Mouse (Mus musculus): ENCODE data around the gene Rad9b. TPM values are rescaled to one million over a fixed set of nuclear protein-coding genes. Genes with fewer than 3 reads are reported as not detected.
"Not testable (repeated sequence)": the region's sequence is repeated elsewhere in the genome, so short reads cannot be mapped to it uniquely, and the experiment has no call there.

The Rad9b gene
- polyA plus RNA-seq, 1 experiment from 2014 or later, result 6.2 TPM

- Histone ChIP-seq H3K4me3 (no peak overlapping the region), H3K4me2 (no peak overlapping the region), H3K27me3 (replicated peaks) (no peaks in the 10 kb centered on the region), H3K27ac (replicated peaks) (no peak overlapping the region), H3K36me3 (peaks cover 63% of the 10 kb centered on the region), H3K9me3 (no peaks in the 10 kb centered on the region), H3K4me1 (peaks cover 28% of the 10 kb centered on the region), H3K9ac (no peak overlapping the region; the same call in 1 of the 2 replicates)
- 70% methylated on average over 8 of the region's 8 CpGs for WGBS
- no peak for ATAC-seq (ENCODE audit: extremely low read depth, insufficient number of reproducible peaks, low FRiP score, low TSS enrichment)
Measured at GRCm38 (mm10) chr5:122323523-122323922, 30.5 kb downstream of the Rad9b start.

- Histone ChIP-seq H3K9ac (peak overlapping the region; percentile 64), H3K4me1 (peaks cover 51% of the 10 kb centered on the region), H3K9me3 (no peaks in the 10 kb centered on the region), H3K4me2 (peak overlapping the region; percentile 25), H3K27ac (replicated peaks) (peak overlapping the region; percentile 96), H3K27me3 (replicated peaks) (no peaks in the 10 kb centered on the region), H3K36me3 (peaks cover 50% of the 10 kb centered on the region), H3K4me3 (no peak overlapping the region)
- WGBS, result 58% methylated on average over 12 of the region's 12 CpGs
- no peak for ATAC-seq (ENCODE audit: extremely low read depth, insufficient number of reproducible peaks, low FRiP score, low TSS enrichment)
Measured at GRCm38 (mm10) chr5:122320205-122320781, 33.7 kb downstream of the Rad9b start.

GRCm38 (mm10) chr5:122319474-122320204, 34.4 kb downstream of the Rad9b start:
- peaks cover 57% of the 10 kb centered on the region for H3K4me1 ChIP-seq
- peak overlapping the region; percentile 64 for H3K9ac ChIP-seq
- H3K9me3 ChIP-seq, result no peaks in the 10 kb centered on the region
- 54% methylated on average over 14 of the region's 14 CpGs for WGBS
- peak overlapping the region; percentile 96 for H3K27ac ChIP-seq (replicated peaks)
- H3K4me2 ChIP-seq, result peak overlapping the region; percentile 25
- H3K4me3 ChIP-seq, result peak overlapping the region; percentile 8; the same call in 1 of the 2 replicates
- 0 out of 2 replicates have a peak, but pooled peaks have one; percentile 20 for ATAC-seq (ENCODE audit: extremely low read depth, insufficient number of reproducible peaks, low FRiP score, low TSS enrichment)
- peaks cover 43% of the 10 kb centered on the region for H3K36me3 ChIP-seq
- no peaks in the 10 kb centered on the region for H3K27me3 ChIP-seq (replicated peaks)

DNA sequence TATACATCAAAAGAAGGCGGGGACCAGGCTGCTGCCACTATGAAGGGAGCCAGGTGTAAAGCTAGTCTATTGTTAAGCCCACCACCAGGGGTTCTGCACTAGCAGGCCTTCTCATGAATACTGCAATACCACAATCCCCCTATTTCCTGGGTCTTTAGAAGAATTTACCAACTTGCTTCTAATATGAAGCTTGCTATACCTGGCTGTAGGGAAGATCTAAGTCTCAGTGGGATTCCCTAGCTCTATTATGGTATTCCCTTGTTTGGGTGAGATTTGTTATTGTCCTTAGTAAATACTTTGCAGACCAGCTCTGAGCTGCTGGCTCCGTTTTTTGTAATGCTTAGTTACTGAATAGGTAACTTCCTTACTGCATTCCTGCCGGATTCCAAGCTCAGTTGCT, 35.1 kb downstream of the Rad9b start:
- peaks cover 64% of the 10 kb centered on the region for H3K4me1 ChIP-seq
- not testable (repeated sequence) for H3K4me3 ChIP-seq; H3K9me3 ChIP-seq; ATAC-seq (ENCODE audit: extremely low read depth, insufficient number of reproducible peaks, low FRiP score, low TSS enrichment); H3K27me3 ChIP-seq (replicated peaks)
- peaks cover 39% of the 10 kb centered on the region for H3K36me3 ChIP-seq
- peak overlapping the region; percentile 96 for H3K27ac ChIP-seq (replicated peaks)
- peak overlapping the region; percentile 64 for H3K9ac ChIP-seq
- 72% methylated on average over 3 of the region's 3 CpGs for WGBS
- peak overlapping the region; percentile 25 for H3K4me2 ChIP-seq

- Histone ChIP-seq H3K9me3 (no peaks in the 10 kb centered on the region), H3K36me3 (peaks cover 46% of the 10 kb centered on the region), H3K4me1 (peaks cover 69% of the 10 kb centered on the region), H3K4me3 (no peak overlapping the region), H3K27me3 (replicated peaks) (no peaks in the 10 kb centered on the region), H3K27ac (replicated peaks) (peak overlapping the region; percentile 96; the same call in 1 of the 2 replicates), H3K4me2 (no peak overlapping the region), H3K9ac (no peak overlapping the region)
- WGBS, result 75% methylated on average over 3 of the region's 3 CpGs
- ATAC-seq (ENCODE audit: extremely low read depth, insufficient number of reproducible peaks, low FRiP score, low TSS enrichment), result no peak
Measured at GRCm38 (mm10) chr5:122318100-122318499, 35.9 kb downstream of the Rad9b start.

- H3K4me1 ChIP-seq, result peaks cover 71% of the 10 kb centered on the region
- H3K27ac ChIP-seq (replicated peaks), result 0 out of 2 replicates have a peak overlapping the region, but pooled peaks have one; percentile 1
- WGBS, result 69% methylated on average over 11 of the region's 11 CpGs
- H3K9ac ChIP-seq, result peak overlapping the region; percentile 35; the same call in 1 of the 2 replicates
- H3K9me3 ChIP-seq, result no peaks in the 10 kb centered on the region
- H3K4me3 ChIP-seq, result no peak overlapping the region
- H3K4me2 ChIP-seq, result no peak overlapping the region
- H3K27me3 ChIP-seq (replicated peaks), result no peaks in the 10 kb centered on the region
- ATAC-seq (ENCODE audit: extremely low read depth, insufficient number of reproducible peaks, low FRiP score, low TSS enrichment), result no peak
- H3K36me3 ChIP-seq, result peaks cover 43% of the 10 kb centered on the region
Measured at GRCm38 (mm10) chr5:122317329-122318045, 36.5 kb downstream of the Rad9b start.

- Histone ChIP-seq H3K27me3 (replicated peaks) (no peaks in the 10 kb centered on the region), H3K4me3 (no peak overlapping the region), H3K9ac (peak overlapping the region; percentile 42; the same call in 1 of the 2 replicates), H3K4me2 (peak overlapping the region; percentile 40), H3K4me1 (peaks cover 76% of the 10 kb centered on the region), H3K27ac (replicated peaks) (peak overlapping the region; percentile 61), H3K9me3 (no peaks in the 10 kb centered on the region), H3K36me3 (peaks cover 42% of the 10 kb centered on the region)
- 42% methylated on average over 20 of the region's 20 CpGs for WGBS
- 0 out of 2 replicates have a peak, but pooled peaks have one; percentile 59 for ATAC-seq (ENCODE audit: extremely low read depth, insufficient number of reproducible peaks, low FRiP score, low TSS enrichment)
Measured at GRCm38 (mm10) chr5:122314966-122315667, 38.9 kb downstream of the Rad9b start.

DNA sequence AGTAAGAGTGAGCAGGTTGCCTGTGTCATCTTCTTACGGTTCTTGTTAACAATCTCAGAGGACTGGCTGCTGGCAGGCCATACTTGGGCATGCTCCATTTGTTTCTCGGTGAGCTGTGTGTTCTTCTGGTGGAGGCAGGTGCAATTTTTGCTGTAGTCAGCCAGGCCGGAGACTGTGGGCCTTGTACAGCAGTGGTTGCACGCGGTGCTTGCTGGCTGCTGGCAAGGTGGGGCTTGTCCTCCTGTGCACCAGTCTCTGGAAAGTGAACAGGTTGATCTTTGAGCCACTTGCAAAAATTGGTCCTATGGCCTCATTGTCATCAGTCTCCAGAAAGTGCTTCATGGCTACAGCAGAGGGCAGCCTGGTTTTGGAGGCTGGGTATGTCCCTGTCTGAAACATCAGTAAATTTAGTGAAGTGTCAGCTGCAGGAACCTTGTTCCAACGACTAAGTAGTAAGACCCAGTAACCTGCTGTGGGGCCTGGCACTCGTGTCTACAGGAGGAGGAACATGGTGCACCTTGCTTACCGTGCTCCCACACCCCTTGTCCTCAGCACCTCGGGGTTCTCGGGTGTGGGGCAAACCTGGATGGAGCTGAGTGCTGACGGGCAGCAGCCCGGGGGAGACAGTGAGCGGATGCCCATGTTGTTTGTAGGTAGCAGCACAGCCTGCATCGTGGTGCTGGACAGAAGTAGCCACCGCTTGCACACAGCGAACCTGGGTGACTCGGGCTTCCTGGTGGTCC, 40.9 kb downstream of the Rad9b start:
- Histone ChIP-seq H3K9ac (no peak overlapping the region), H3K9me3 (no peaks in the 10 kb centered on the region), H3K27ac (replicated peaks) (no peak overlapping the region), H3K4me1 (peaks cover 56% of the 10 kb centered on the region), H3K4me3 (no peak overlapping the region), H3K27me3 (replicated peaks) (no peaks in the 10 kb centered on the region), H3K4me2 (no peak overlapping the region), H3K36me3 (peaks cover 54% of the 10 kb centered on the region)
- 87% methylated on average over 17 of the region's 17 CpGs for WGBS
- ATAC-seq (ENCODE audit: extremely low read depth, insufficient number of reproducible peaks, low FRiP score, low TSS enrichment), result no peak

DNA sequence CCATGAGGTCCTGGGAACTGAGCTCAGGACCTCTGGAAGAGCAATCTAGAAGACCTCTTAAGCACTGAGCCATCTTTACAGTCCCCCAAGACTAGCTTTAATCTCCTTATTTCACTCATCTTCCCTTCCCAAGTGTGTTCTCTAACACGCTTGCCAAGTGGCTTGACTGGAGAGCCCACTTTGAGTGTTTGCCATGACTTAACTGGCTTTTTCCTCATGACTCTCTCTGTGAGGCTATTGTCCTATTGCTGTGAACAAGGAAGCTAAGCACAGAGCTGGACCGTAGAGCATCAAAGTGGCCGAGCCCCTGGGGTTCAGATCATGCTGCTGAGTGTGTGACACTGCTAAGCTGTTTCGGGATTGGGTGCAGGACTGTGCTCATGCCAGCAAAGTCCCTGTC, 41.7 kb downstream of the Rad9b start:
- Histone ChIP-seq H3K4me2 (no peak overlapping the region), H3K27ac (replicated peaks) (no peak overlapping the region), H3K36me3 (peaks cover 56% of the 10 kb centered on the region), H3K9ac (no peak overlapping the region), H3K9me3 (no peaks in the 10 kb centered on the region), H3K27me3 (replicated peaks) (no peaks in the 10 kb centered on the region), H3K4me1 (peaks cover 49% of the 10 kb centered on the region), H3K4me3 (no peak overlapping the region)
- 84% methylated on average over 4 of the region's 4 CpGs for WGBS
- ATAC-seq (ENCODE audit: extremely low read depth, insufficient number of reproducible peaks, low FRiP score, low TSS enrichment), result no peak

DNA sequence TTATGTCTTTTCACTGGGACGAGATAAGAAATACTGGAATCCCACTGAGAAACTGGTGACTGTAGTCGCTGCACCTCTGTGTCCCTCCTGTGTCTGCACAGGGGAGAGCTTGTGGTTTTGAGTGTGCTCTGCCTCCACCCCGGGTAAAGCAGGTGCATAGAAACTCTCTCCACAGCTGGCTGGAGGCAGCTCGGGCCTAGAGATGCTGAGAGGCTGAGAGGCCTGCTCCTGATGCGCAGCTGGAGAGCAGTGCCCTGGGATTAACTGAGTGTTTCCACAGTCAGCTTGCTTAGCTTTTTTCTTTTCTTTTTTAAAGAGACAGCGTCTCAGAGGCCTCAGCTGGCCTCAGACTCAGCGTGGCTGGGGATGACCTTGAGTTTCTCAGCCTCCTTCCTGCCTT, 42.3 kb downstream of the Rad9b start:
- Histone ChIP-seq H3K9me3 (no peaks in the 10 kb centered on the region), H3K4me3 (no peak overlapping the region), H3K9ac (peak overlapping the region; percentile 10; the same call in 1 of the 2 replicates), H3K27me3 (replicated peaks) (no peaks in the 10 kb centered on the region), H3K27ac (replicated peaks) (no peak overlapping the region), H3K36me3 (peaks cover 52% of the 10 kb centered on the region), H3K4me1 (peaks cover 43% of the 10 kb centered on the region), H3K4me2 (no peak overlapping the region)
- no peak for ATAC-seq (ENCODE audit: extremely low read depth, insufficient number of reproducible peaks, low FRiP score, low TSS enrichment)
- WGBS, result 69% methylated on average over 7 of the region's 7 CpGs

Measured in heart, embryonic 13.5 days (tissue).